Mouse (Mus musculus) neural tube, embryonic 15.5 days (tissue): ENCODE data around the gene Olfr904. TPM values are rescaled to one million over a fixed set of nuclear protein-coding genes. Genes with fewer than 3 reads are reported as not detected.

Experiments
- polyA plus RNA-seq: library from polyadenylated mRNA; unstranded; fragments of >200 nt; fragmentation: Nextera tagmentation; extraction: Ambion mirVana; gene quantifications from 2 replicates; pipeline ENCODE4 v1.2.1, GENCODE M21; 2015

Gene Olfr904
- polyA plus RNA-seq, 1 experiment from 2014 or later, result not detected

Other genes with a start within 250 kb of the Olfr904 start
- not detected in 2 replicates for gene Olfr894, start 245.1 kb upstream of the Olfr904 start, polyA plus RNA-seq
- gene Olfr143, start 210.4 kb upstream of the Olfr904 start, polyA plus RNA-seq, result not detected in 2 replicates
- gene Olfr895, start 195.3 kb upstream of the Olfr904 start, polyA plus RNA-seq, result not detected in 2 replicates
- not detected in 2 replicates for gene Olfr896-ps1, start 172.0 kb upstream of the Olfr904 start, polyA plus RNA-seq
- not detected in 2 replicates for gene Olfr25, start 134.1 kb upstream of the Olfr904 start, polyA plus RNA-seq
- not detected in 2 replicates for gene Olfr898, start 114.7 kb upstream of the Olfr904 start, polyA plus RNA-seq
- gene Olfr250, start 96.2 kb upstream of the Olfr904 start, polyA plus RNA-seq, result not detected in 2 replicates
- not detected in 2 replicates for gene Olfr251, start 86.1 kb upstream of the Olfr904 start, polyA plus RNA-seq
- gene Olfr147, start 61.4 kb upstream of the Olfr904 start, polyA plus RNA-seq, result not detected in 2 replicates
- not detected in 2 replicates for gene Olfr901, start 33.7 kb upstream of the Olfr904 start, polyA plus RNA-seq
- not detected in 2 replicates for gene Olfr902, start 15.5 kb upstream of the Olfr904 start, polyA plus RNA-seq
- gene Olfr905, start 8.0 kb downstream of the Olfr904 start, polyA plus RNA-seq, result not detected in 2 replicates
- not detected in 2 replicates for gene Olfr906, start 23.9 kb downstream of the Olfr904 start, polyA plus RNA-seq
- gene Olfr907, start 32.7 kb downstream of the Olfr904 start, polyA plus RNA-seq, result not detected in 2 replicates
- not detected in 2 replicates for gene Olfr911-ps1, start 58.4 kb downstream of the Olfr904 start, polyA plus RNA-seq
- gene Olfr910, start 74.7 kb downstream of the Olfr904 start, polyA plus RNA-seq, result not detected in 2 replicates
- gene Olfr912, start 117.0 kb downstream of the Olfr904 start, polyA plus RNA-seq, result not detected in 2 replicates
- gene Olfr913, start 129.6 kb downstream of the Olfr904 start, polyA plus RNA-seq, result not detected in 2 replicates
- not detected in 2 replicates for gene Olfr914, start 142.0 kb downstream of the Olfr904 start, polyA plus RNA-seq
- gene Olfr916, start 196.7 kb downstream of the Olfr904 start, polyA plus RNA-seq, result not detected in 2 replicates
- not detected in 2 replicates for gene Olfr917, start 202.7 kb downstream of the Olfr904 start, polyA plus RNA-seq
- gene Olfr918, start 211.5 kb downstream of the Olfr904 start, polyA plus RNA-seq, result not detected in 2 replicates
- gene Olfr919, start 240.5 kb downstream of the Olfr904 start, polyA plus RNA-seq, result not detected in 2 replicates